Mouse (Mus musculus) C2C12 (cell line): ENCODE results near the gene Exoc5.

Experiments used
- CEBPB ChIP-seq: IDR thresholded peaks from one replicate; pipeline ENCODE4 v1.6.1; 2011; ENCODE audit warnings: low read depth, mild to moderate bottlenecking, control low read depth, moderate library complexity
- CTCF ChIP-seq: IDR thresholded peaks from one replicate; pipeline ENCODE4 v1.5.1; 2011; ENCODE audit not compliant: control insufficient read depth, insufficient read depth, insufficient read length
- FOSL1 ChIP-seq: IDR thresholded peaks from one replicate; pipeline ENCODE4 v1.8.0; 2011; ENCODE audit warnings: mild to moderate bottlenecking, low read length; ENCODE audit not compliant: poor library complexity, insufficient read depth, severe bottlenecking
- MAX ChIP-seq: IDR thresholded peaks from one replicate; pipeline ENCODE4 v1.6.1; 2011; ENCODE audit warnings: mild to moderate bottlenecking, control low read depth
- MYOD1 ChIP-seq: IDR thresholded peaks from one replicate; pipeline ENCODE4 v1.6.1; 2011; ENCODE audit warnings: low read depth; ENCODE audit not compliant: control insufficient read depth, insufficient read length
- USF1 ChIP-seq: IDR thresholded peaks from one replicate; pipeline ENCODE4 v1.6.1; 2011; ENCODE audit warnings: low read depth, mild to moderate bottlenecking, control low read depth, moderate library complexity

DNA sequence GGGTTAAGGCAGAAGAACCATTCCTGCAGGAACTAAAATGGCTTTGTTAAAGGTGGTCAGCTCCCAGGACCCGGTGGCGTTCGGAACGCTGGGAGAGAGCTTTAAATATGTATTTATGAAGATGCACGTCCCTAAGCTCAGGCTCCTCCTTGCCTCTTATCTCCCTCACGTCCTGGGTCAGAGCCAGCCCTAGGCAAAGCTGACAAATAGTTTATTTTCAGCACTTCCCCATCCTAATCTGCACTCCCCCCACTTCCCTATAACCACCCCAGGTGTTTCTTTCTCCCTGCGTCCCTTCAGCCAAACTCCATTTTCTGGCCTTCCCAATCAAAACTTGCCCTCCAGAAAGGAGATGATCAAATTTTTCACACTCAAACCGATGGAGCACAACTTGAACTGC is 80.2 kb downstream of the Exoc5 start:
- TF ChIP-seq CTCF (no peak), USF1 (no peak), MAX (no peak), CEBPB (no peak), MYOD1 (no peak), FOSL1 (no peak)
